Mouse (Mus musculus): Measurements from ENCODE around the gene Eef1akmt3. TPM values are rescaled to one million over a fixed set of nuclear protein-coding genes. Genes with fewer than 3 reads are reported as not detected.
A peak's percentile ranks its signal among the peaks of the same experiment; 100 is the strongest.
"Not testable (repeated sequence)": the region's sequence is repeated elsewhere in the genome, so short reads cannot be mapped to it uniquely, and the experiment has no call there.

The Eef1akmt3 gene
- polyA plus RNA-seq, 1 experiment from 2014 or later: 1.2 TPM

GRCm38 (mm10) chr10:127063239-127063872 lies 22.0 kb upstream of the Eef1akmt3 start, which contains the start of gene Cdk4:
TSS of gene Cdk4 (plus strand) at chr10:127063534.
- peak within 1 kb of the TSS; percentile 78 for H3K9ac ChIP-seq (ENCODE audit: low read length)
- TF ChIP-seq EP300 (optimal IDR thresholded peaks at IDR 0.05): no peak
- peak; percentile 7; the same call in 1 of the 2 replicates for TF ChIP-seq CTCF (IDR thresholded peaks at IDR 0.05; ENCODE audit: low read depth)
- peak within 1 kb of the TSS; percentile 66 for H3K4me3 ChIP-seq (ENCODE audit: low read depth, low read length)
- DNase-seq (ENCODE audit: low spot score) (peak; percentile 99), ATAC-seq (ENCODE audit: low FRiP score, low TSS enrichment) (peak; percentile 94)
- H3K27ac ChIP-seq (replicated peaks): peak within 1 kb of the TSS; percentile 88
- H3K36me3 ChIP-seq (ENCODE audit: control insufficient read depth, insufficient read depth, low read length): peaks cover 13% of the 10 kb centered on the region
- H3K27me3 ChIP-seq (ENCODE audit: control insufficient read depth, insufficient read depth, low read length): no peaks in the 10 kb centered on the region
- H3K4me1 ChIP-seq (replicated peaks; ENCODE audit: control insufficient read depth, insufficient read depth): 0 out of 2 replicates have a peak, but pooled peaks cover 4% of the 10 kb centered on the region
- no peaks in the 10 kb centered on the region for H3K9me3 ChIP-seq (ENCODE audit: control insufficient read depth, low read length)
- under 1% methylated on average over 39 of the region's 46 CpGs for WGBS
- H3K4me2 ChIP-seq (replicated peaks; ENCODE audit: low read depth): peak within 1 kb of the TSS; percentile 85

GRCm38 (mm10) chr10:127062503-127062902 lies 21.2 kb upstream of the Eef1akmt3 start:
- Histone ChIP-seq H3K27ac (replicated peaks) (no peak overlapping the region), H3K4me2 (replicated peaks; ENCODE audit: low read depth) (no peak overlapping the region), H3K4me1 (replicated peaks; ENCODE audit: control insufficient read depth, insufficient read depth) (0 out of 2 replicates have a peak, but pooled peaks cover 4% of the 10 kb centered on the region), H3K9me3 (ENCODE audit: control insufficient read depth, low read length) (no peaks in the 10 kb centered on the region), H3K36me3 (ENCODE audit: control insufficient read depth, insufficient read depth, low read length) (peaks cover 12% of the 10 kb centered on the region), H3K27me3 (ENCODE audit: control insufficient read depth, insufficient read depth, low read length) (no peaks in the 10 kb centered on the region), H3K9ac (ENCODE audit: low read length) (no peak overlapping the region), H3K4me3 (ENCODE audit: low read depth, low read length) (no peak overlapping the region)
- WGBS: 64% methylated on average over 5 of the region's 5 CpGs
- no peak for DNase-seq (ENCODE audit: low spot score)
- TF ChIP-seq EP300 (optimal IDR thresholded peaks at IDR 0.05) (no peak), CTCF (IDR thresholded peaks at IDR 0.05; ENCODE audit: low read depth) (no peak)
- ATAC-seq (ENCODE audit: low FRiP score, low TSS enrichment): no peak

- H3K9ac ChIP-seq (ENCODE audit: low read length): not testable (repeated sequence)
Measured at GRCm38 (mm10) chr10:127062101-127062500, 20.8 kb upstream of the Eef1akmt3 start.

GRCm38 (mm10) chr10:127061513-127061912 lies 20.2 kb upstream of the Eef1akmt3 start:
- DNase-seq (ENCODE audit: low spot score) (no peak), ATAC-seq (ENCODE audit: low FRiP score, low TSS enrichment) (no peak)
- Histone ChIP-seq H3K9me3 (ENCODE audit: control insufficient read depth, low read length) (no peaks in the 10 kb centered on the region), H3K27ac (replicated peaks) (no peak overlapping the region), H3K4me3 (ENCODE audit: low read depth, low read length) (no peak overlapping the region), H3K9ac (ENCODE audit: low read length) (no peak overlapping the region), H3K4me2 (replicated peaks; ENCODE audit: low read depth) (no peak overlapping the region), H3K27me3 (ENCODE audit: control insufficient read depth, insufficient read depth, low read length) (no peaks in the 10 kb centered on the region), H3K36me3 (ENCODE audit: control insufficient read depth, insufficient read depth, low read length) (peaks cover 10% of the 10 kb centered on the region; the same call in 1 of the 2 replicates), H3K4me1 (replicated peaks; ENCODE audit: control insufficient read depth, insufficient read depth) (0 out of 2 replicates have a peak, but pooled peaks cover 4% of the 10 kb centered on the region)
- WGBS: 70% methylated on average over 2 of the region's 2 CpGs
- TF ChIP-seq EP300 (optimal IDR thresholded peaks at IDR 0.05): no peak

More at GRCm38 (mm10) chr10:127062101-127062500, 20.8 kb upstream of the Eef1akmt3 start:
- H3K4me1 ChIP-seq (replicated peaks; ENCODE audit: control insufficient read depth, insufficient read depth); H3K27me3 ChIP-seq (ENCODE audit: control insufficient read depth, insufficient read depth, low read length); H3K9me3 ChIP-seq (ENCODE audit: control insufficient read depth, low read length); ATAC-seq (ENCODE audit: low FRiP score, low TSS enrichment); H3K4me3 ChIP-seq (ENCODE audit: low read depth, low read length); H3K4me2 ChIP-seq (replicated peaks; ENCODE audit: low read depth); DNase-seq (ENCODE audit: low spot score); H3K27ac ChIP-seq (replicated peaks): not testable (repeated sequence)
- WGBS: 89% methylated on average over 4 of the region's 4 CpGs
- peaks cover 12% of the 10 kb centered on the region; the same call in 1 of the 2 replicates for H3K36me3 ChIP-seq (ENCODE audit: control insufficient read depth, insufficient read depth, low read length)

GRCm38 (mm10) chr10:127061085-127061484 lies 19.8 kb upstream of the Eef1akmt3 start:
- no peaks in the 10 kb centered on the region for H3K27me3 ChIP-seq (ENCODE audit: control insufficient read depth, insufficient read depth, low read length)

More at GRCm38 (mm10) chr10:127061085-127061484, 19.8 kb upstream of the Eef1akmt3 start:
- Histone ChIP-seq H3K27ac (replicated peaks) (no peak overlapping the region), H3K9me3 (ENCODE audit: control insufficient read depth, low read length) (no peaks in the 10 kb centered on the region), H3K36me3 (ENCODE audit: control insufficient read depth, insufficient read depth, low read length) (0 out of 2 replicates have a peak, but pooled peaks cover 10% of the 10 kb centered on the region), H3K4me3 (ENCODE audit: low read depth, low read length) (no peak overlapping the region), H3K9ac (ENCODE audit: low read length) (no peak overlapping the region), H3K4me1 (replicated peaks; ENCODE audit: control insufficient read depth, insufficient read depth) (0 out of 2 replicates have a peak, but pooled peaks cover 4% of the 10 kb centered on the region), H3K4me2 (replicated peaks; ENCODE audit: low read depth) (no peak overlapping the region)
- DNase-seq (ENCODE audit: low spot score) (no peak), ATAC-seq (ENCODE audit: low FRiP score, low TSS enrichment) (no peak)
- WGBS: 49% methylated on average over 5 of the region's 5 CpGs
- no peak for TF ChIP-seq EP300 (optimal IDR thresholded peaks at IDR 0.05)
- no peak for TF ChIP-seq CTCF (IDR thresholded peaks at IDR 0.05; ENCODE audit: low read depth)

Data from stomach, postnatal 0 days (tissue).